Comparison of ENCODE assay signal across 8 mouse cellular contexts in the genomic region with DNA sequence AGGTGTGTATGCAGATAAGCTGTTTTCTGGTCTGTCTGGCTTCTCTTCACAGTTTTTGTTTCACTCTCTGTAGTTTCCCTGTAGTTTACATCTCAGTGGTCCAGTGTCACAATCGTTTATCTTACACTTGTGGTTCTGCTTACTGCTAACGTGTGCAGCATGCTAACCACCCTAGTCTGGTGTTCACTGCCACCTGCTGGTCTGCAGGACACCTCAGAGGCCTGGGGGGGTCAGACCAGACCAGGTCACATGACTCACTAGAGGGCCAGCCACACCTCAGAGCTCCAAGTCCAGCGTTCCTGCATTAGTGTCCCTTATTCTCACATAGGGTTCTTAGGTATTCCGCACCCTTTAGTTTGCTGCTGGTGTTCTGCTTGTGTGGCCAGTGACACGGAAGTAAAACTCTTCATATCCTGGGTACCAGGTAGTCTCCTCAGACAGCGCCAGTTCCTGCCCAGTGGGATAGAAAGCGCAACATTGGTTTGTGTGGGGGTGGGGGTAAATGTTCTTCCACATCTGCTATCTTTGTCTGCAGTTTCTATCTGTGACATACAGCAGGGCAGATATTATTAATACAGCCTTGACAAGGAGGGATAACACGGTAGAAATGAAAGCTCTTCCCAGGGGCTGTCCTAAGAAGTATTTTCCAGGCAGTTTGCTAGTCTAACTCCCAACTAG. TPM values are rescaled to one million over a fixed set of nuclear protein-coding genes. Genes with fewer than 3 reads are reported as not detected.
DNase-seq lines count a peak whose midpoint lies in the region; ATAC-seq lines count a peak whose summit lies in the region.

No protein-coding gene starts in this region.

- no peak for ATAC-seq in hindbrain, embryonic 13.5 days (ENCODE audit: low FRiP score)

- peaks cover 66% of the 10 kb centered on the region for H3K36me3 ChIP-seq in hindbrain, embryonic 13.5 days

- peak; percentile 40 for DNase-seq in gastrocnemius, adult 18-20 months (ENCODE audit: low spot score)
- no peak for DNase-seq in gastrocnemius, postnatal 10 days
- peak; percentile 41 for DNase-seq in MN1 (ENCODE audit: low spot score)
- DNase-seq in kidney, postnatal 14 days, result peak; percentile 58
- DNase-seq in lung, postnatal 4 days, result peak; percentile 54 to 55
- no peak for DNase-seq in frontal cortex, postnatal 14 days (ENCODE audit: low spot score in 2 of 2)
- DNase-seq in cerebellum, adult 8-10 months, result no peak

- H3K4me1 ChIP-seq in hindbrain, embryonic 13.5 days (replicated peaks), result peaks cover 22% of the 10 kb centered on the region

- no peaks in the 10 kb centered on the region for H3K27me3 ChIP-seq in hindbrain, embryonic 13.5 days

- no peak overlapping the region for H3K27ac ChIP-seq in hindbrain, embryonic 13.5 days

- no peak overlapping the region for H3K9ac ChIP-seq in hindbrain, embryonic 13.5 days

- H3K9me3 ChIP-seq in hindbrain, embryonic 13.5 days, result no peaks in the 10 kb centered on the region

- no peak overlapping the region for H3K4me3 ChIP-seq in hindbrain, embryonic 13.5 days

- 80% methylated on average over 8 of the region's 8 CpGs for WGBS in hindbrain, embryonic 13.5 days

- no peak overlapping the region for H3K4me2 ChIP-seq in hindbrain, embryonic 13.5 days

RNA-seq across cellular contexts. Expression of gene Dupd1, which starts 51.8 kb away (rescaled TPM):
- total RNA-seq in gastrocnemius, adult 18-20 months (2021), result 10 to 100 TPM; 33.4 to 36.0 TPM
- total RNA-seq in gastrocnemius, postnatal 10 days (2021), result 10 to 100 TPM; 58.3 to 74.2 TPM
- polyA plus RNA-seq in hindbrain, embryonic 13.5 days (2015; fragmentation: Nextera tagmentation; extraction: Ambion mirVana), result 0.14 TPM in 1 of 2 replicates, not detected in the other

Comparison
In these comparisons a context has a peak if more than half of its experiments do, and no peak if none do; other contexts are left out.
1. DNase-seq: peak in gastrocnemius, adult 18-20 months (single experiment), MN1 (single experiment), kidney, postnatal 14 days (single experiment) and lung, postnatal 4 days (2 of 2); none in gastrocnemius, postnatal 10 days (single experiment), frontal cortex, postnatal 14 days (0 of 2) and cerebellum, adult 8-10 months (single experiment).